Mouse (Mus musculus) hindbrain, embryonic 13.5 days (tissue): Measurements from ENCODE around the gene Prop1. TPM values are rescaled to one million over a fixed set of nuclear protein-coding genes. Genes with fewer than 3 reads are reported as not detected.

Experiments
- ATAC-seq: fragments of 200-750 bp; cut with Nextera tagmentation; 2 replicates; pipeline ENCODE4 v1.8.0; 2017; ENCODE audit warnings: moderate TSS enrichment; ENCODE audit not compliant: low FRiP score
- H3K27ac ChIP-seq: fragments of 300-500 bp; sonication (generic); 2 replicates; pipeline ENCODE4 v1.5.1; 2015; ENCODE audit warnings: inconsistent platforms, mild to moderate bottlenecking, moderate library complexity
- H3K27me3 ChIP-seq: fragments of 300-500 bp; sonication (generic); 2 replicates; pipeline ENCODE4 v1.6.1; 2015; ENCODE audit warnings: mild to moderate bottlenecking, inconsistent platforms
- H3K36me3 ChIP-seq: fragments of 300-500 bp; sonication (generic); 2 replicates; pipeline ENCODE4 v1.6.1; 2015; ENCODE audit warnings: mild to moderate bottlenecking, inconsistent platforms
- H3K4me1 ChIP-seq: fragments of 300-500 bp; sonication (generic); replicated peaks from 2 replicates; pipeline ENCODE4 v1.6.1; 2015; ENCODE audit warnings: inconsistent platforms
- H3K4me2 ChIP-seq: fragments of 300-500 bp; sonication (generic); 2 replicates; pipeline ENCODE4 v1.6.1; 2015; ENCODE audit warnings: inconsistent platforms, mild to moderate bottlenecking, moderate library complexity
- H3K4me3 ChIP-seq: fragments of 300-500 bp; sonication (generic); 2 replicates; pipeline ENCODE4 v1.5.1; 2015; ENCODE audit warnings: mild to moderate bottlenecking, inconsistent platforms
- H3K9ac ChIP-seq: fragments of 300-500 bp; sonication (generic); 2 replicates; pipeline ENCODE4 v1.6.1; 2015; ENCODE audit warnings: mild to moderate bottlenecking, inconsistent platforms
- H3K9me3 ChIP-seq: fragments of 300-500 bp; sonication (generic); 2 replicates; pipeline ENCODE4 v1.6.1; 2016; ENCODE audit warnings: inconsistent platforms
- WGBS: fragments of 180-500 bp; shearing (Covaris S2); methylation state at CpG from one replicate; pipeline ENCODE4 v1.1.7; 2015; 5-methylcytosine and 5-hydroxymethylcytosine counted together
- polyA plus RNA-seq: library from polyadenylated mRNA; unstranded; fragments of >200 nt; fragmentation: Nextera tagmentation; extraction: Ambion mirVana; gene quantifications from 2 replicates; pipeline ENCODE4 v1.2.1, GENCODE M21; 2015

The Prop1 gene
- polyA plus RNA-seq, 1 experiment from 2014 or later: not detected

DNA sequence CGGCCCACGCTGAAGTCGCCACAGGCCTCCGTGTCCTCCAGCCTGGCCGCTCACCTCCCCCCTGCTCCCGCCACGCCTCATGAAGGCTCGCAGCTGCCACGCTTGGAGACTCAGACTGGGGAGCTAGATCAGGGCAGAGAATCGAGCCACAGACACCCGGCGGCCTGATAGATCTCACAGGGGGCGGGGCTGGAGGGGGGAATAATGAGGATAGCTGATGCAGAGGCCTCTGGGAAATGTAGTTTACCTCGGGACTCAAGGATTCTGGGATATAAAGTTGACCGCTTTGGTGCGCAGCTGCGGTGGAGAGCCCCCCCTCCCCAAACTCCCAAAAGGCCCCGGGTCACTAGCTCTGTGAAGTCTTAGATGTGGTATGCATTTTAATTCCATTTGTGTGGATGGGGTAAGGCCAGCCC is 22.1 kb downstream of the Prop1 start, which contains the start of gene Zfp354b:
Zfp354b (minus strand) TSS at position 183 of the 416 bp plus-strand sequence.
- under 1% methylated on average over 18 of the region's 18 CpGs for WGBS
- H3K27me3 ChIP-seq: peaks cover 4% of the 10 kb centered on the region; the same call in 1 of the 2 replicates
- H3K27ac ChIP-seq: peak within 1 kb of the TSS; percentile 87
- peak within 1 kb of the TSS; percentile 89 for H3K4me2 ChIP-seq
- H3K36me3 ChIP-seq: no peaks in the 10 kb centered on the region
- no peaks in the 10 kb centered on the region for H3K9me3 ChIP-seq
- ATAC-seq: peak; percentile 96
- H3K4me1 ChIP-seq: peaks cover 15% of the 10 kb centered on the region
- peak within 1 kb of the TSS; percentile 80 for H3K9ac ChIP-seq
- peak within 1 kb of the TSS; percentile 65 for H3K4me3 ChIP-seq

DNA sequence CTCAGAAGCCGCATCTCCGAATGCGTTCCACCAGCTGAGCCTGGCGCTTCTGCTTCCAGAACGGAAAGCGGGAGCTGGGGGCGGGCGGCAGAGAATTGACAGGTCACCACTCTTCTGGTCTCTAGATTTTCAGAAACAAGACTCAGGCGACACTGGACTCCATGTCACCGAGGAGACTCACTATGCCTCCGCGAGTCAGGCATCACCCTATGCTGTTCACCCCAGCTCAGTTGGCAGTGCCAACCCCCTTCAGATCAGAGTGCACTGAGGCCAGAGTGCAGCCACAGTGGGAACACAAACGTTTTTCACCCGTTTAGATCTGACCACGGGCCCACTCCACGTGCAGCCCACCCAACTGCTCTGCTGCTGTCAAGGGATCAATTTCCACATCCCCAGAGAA is 22.5 kb downstream of the Prop1 start:
- H3K4me1 ChIP-seq: peaks cover 15% of the 10 kb centered on the region
- peak overlapping the region; percentile 65 for H3K4me3 ChIP-seq
- H3K27ac ChIP-seq: peak overlapping the region; percentile 87
- H3K9ac ChIP-seq: peak overlapping the region; percentile 80
- H3K36me3 ChIP-seq: no peaks in the 10 kb centered on the region
- H3K4me2 ChIP-seq: peak overlapping the region; percentile 89
- no peaks in the 10 kb centered on the region for H3K9me3 ChIP-seq
- H3K27me3 ChIP-seq: peaks cover 4% of the 10 kb centered on the region; the same call in 1 of the 2 replicates
- WGBS: 2% methylated on average over 16 of the region's 16 CpGs
- ATAC-seq: peak; percentile 80

DNA sequence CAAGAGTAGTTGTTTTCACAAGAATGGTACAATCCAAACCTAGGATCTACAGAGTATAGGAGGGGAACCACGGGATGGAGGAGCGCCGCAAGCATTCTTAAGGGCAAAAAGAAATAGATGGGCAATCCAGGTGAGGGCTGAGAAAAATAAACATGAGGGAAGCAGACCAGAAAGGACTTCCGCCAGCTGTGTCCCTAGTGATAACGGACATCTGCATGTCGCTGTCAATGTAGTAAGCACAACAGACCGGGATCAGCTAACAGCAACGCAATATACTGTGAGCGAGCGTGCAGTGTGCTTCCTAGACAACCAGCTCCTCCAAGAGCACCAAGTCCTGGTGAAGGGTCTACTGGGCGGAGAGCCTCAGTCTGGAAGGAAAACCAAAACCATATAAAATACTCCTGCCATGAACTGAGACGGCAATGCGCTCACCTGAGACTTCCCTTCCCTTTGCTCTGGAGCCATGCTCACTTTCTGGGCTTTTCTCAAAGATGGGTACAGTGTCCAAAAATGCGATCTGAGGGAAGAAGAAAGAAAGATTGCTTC is 23.0 kb downstream of the Prop1 start:
- 27% methylated on average over 14 of the region's 14 CpGs for WGBS
- H3K9ac ChIP-seq: peak overlapping the region; percentile 80
- H3K27ac ChIP-seq: peak overlapping the region; percentile 87
- H3K36me3 ChIP-seq: peaks cover 4% of the 10 kb centered on the region
- H3K4me2 ChIP-seq: peak overlapping the region; percentile 89
- peak overlapping the region; percentile 65 for H3K4me3 ChIP-seq
- ATAC-seq: no peak
- H3K27me3 ChIP-seq: peaks cover 4% of the 10 kb centered on the region; the same call in 1 of the 2 replicates
- no peaks in the 10 kb centered on the region for H3K9me3 ChIP-seq
- H3K4me1 ChIP-seq: peaks cover 15% of the 10 kb centered on the region

DNA sequence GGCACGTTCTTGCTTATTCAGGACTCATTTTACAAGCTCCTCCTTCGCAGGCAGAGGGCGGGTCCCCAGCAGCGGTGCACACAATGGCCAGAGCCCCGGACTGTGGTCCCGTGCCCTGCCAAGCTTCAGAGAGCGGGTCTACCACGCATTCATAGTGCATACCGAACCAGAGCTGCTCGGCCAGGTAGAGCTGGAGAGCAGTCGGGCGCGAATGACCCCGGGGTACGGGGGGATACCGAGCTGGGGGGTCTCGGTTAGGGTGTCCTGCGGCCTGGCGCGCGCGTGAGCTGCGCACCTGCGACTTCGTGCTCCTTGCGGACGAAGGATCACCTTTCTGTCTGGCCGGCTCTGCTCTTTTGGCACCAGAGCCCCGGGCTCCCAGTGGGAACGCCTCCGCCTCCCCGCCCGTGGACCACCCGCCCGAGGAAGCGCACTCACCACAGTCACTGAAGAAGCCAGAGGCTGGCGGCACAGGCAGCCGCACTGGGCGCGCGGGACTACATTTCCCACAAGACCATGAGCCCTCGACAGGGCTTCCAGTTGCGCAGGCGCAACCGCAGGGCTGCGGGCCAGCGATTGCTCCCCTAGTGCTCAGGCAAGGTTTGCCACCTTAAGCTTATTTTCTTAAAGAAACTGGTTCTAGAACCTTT is 37.8 kb downstream of the Prop1 start, which contains the start of gene Zfp2:
Zfp2 (minus strand) TSS at position 495 of the 650 bp plus-strand sequence.
- ATAC-seq: peak; percentile 99
- Histone ChIP-seq H3K36me3 (peaks cover 41% of the 10 kb centered on the region), H3K9me3 (peaks cover 36% of the 10 kb centered on the region), H3K4me2 (peak within 1 kb of the TSS; percentile 46), H3K9ac (peak within 1 kb of the TSS; percentile 97), H3K4me1 (peaks cover 7% of the 10 kb centered on the region), H3K27me3 (no peaks in the 10 kb centered on the region), H3K27ac (peak within 1 kb of the TSS; percentile 95), H3K4me3 (peak within 1 kb of the TSS; percentile 77)
- under 1% methylated on average over 47 of the region's 47 CpGs for WGBS

DNA sequence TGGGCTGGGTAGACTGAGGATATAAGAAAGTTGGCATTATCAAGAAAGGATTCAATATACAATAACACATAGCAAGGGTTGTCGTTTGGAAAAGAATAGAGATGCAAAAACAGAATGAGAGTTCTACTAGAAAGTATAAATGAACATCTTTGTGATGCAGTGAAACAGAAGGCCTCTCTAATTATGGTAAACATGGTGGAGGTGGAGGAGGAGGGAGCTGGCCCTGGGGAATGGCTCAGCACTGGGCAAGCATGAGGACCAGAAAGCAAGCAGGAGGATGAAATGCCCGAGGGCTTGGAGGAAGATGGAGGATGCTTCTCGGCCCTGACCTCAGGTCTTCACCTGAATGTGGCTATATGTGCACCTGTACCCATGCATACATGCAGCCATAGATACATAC is 39.1 kb downstream of the Prop1 start:
- H3K27ac ChIP-seq: no peak overlapping the region
- WGBS: 92% methylated on average over 3 of the region's 3 CpGs

DNA sequence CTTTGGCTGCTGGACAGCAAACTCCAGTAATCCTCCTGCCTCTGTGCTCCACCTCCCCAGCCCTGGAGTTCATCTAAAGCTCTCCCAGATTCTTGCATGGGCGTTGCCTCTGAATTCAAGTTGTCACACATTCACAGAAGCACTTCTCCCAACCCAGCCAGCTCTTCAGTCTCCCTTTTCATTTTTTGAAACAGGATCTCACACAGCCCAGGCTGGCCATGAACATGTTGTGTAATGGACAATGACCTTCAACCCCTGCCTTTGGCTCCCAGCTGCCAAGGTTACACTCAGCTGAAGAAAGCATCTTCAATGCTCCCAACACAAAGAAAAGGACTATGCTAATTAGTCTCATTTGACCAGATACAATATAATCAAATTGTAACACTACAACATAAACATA is 40.3 kb downstream of the Prop1 start:
- peaks cover 56% of the 10 kb centered on the region for H3K9me3 ChIP-seq
- 92% methylated on average over 1 of the region's 1 CpGs for WGBS

More for the DNA sequence above, 39.1 kb downstream of the Prop1 start:
- ATAC-seq: no peak
- H3K27me3 ChIP-seq: no peaks in the 10 kb centered on the region
- peak overlapping the region; percentile 46; the same call in 1 of the 2 replicates for H3K4me2 ChIP-seq
- H3K9me3 ChIP-seq: peaks cover 47% of the 10 kb centered on the region
- H3K9ac ChIP-seq: no peak overlapping the region
- H3K4me1 ChIP-seq: peaks cover 7% of the 10 kb centered on the region
- peak overlapping the region; percentile 77; the same call in 1 of the 2 replicates for H3K4me3 ChIP-seq
- H3K36me3 ChIP-seq: peaks cover 50% of the 10 kb centered on the region

DNA sequence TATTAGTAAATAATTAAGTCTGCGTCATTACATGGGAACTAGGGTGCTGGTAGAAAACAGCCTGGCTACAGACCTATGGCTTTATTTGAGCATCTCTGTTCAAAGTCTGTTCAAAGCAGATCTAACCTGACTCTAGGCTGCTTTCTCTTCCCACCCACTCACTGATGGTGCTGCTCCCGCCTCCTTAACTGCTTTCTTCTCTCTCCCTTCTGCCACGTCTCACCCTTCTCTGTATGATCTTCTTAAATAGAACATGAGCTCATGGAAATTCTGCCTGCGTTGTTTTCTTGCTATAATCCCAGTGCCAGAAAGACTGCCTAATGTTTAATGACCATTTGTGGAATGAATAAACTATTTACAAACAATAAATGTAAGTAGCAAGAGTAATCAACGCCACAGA is 45.4 kb downstream of the Prop1 start:
- H3K36me3 ChIP-seq: peaks cover 99% of the 10 kb centered on the region
- ATAC-seq: no peak
- peaks cover 87% of the 10 kb centered on the region for H3K9me3 ChIP-seq
- H3K9ac ChIP-seq: no peak overlapping the region
- no peak overlapping the region for H3K4me3 ChIP-seq
- H3K27ac ChIP-seq: no peak overlapping the region
- 93% methylated on average over 5 of the region's 5 CpGs for WGBS
- no peak overlapping the region for H3K4me2 ChIP-seq
- H3K4me1 ChIP-seq: no peaks in the 10 kb centered on the region
- no peaks in the 10 kb centered on the region for H3K27me3 ChIP-seq

More for the DNA sequence above, 40.3 kb downstream of the Prop1 start:
- Histone ChIP-seq H3K4me3 (no peak overlapping the region), H3K27me3 (no peaks in the 10 kb centered on the region), H3K9ac (no peak overlapping the region), H3K36me3 (peaks cover 62% of the 10 kb centered on the region), H3K4me1 (peaks cover 7% of the 10 kb centered on the region), H3K27ac (no peak overlapping the region), H3K4me2 (no peak overlapping the region)
- ATAC-seq: no peak

Other genes starting within 250 kb of the Prop1 start
- gene Zfp354c, start 126.0 kb downstream of the Prop1 start, polyA plus RNA-seq: 53.1 and 55.6 TPM in 2 replicates
- 0.86 and 1.5 TPM in 2 replicates for gene Zfp879, start 112.2 kb downstream of the Prop1 start, polyA plus RNA-seq
- gene Grm6, start 103.1 kb downstream of the Prop1 start, polyA plus RNA-seq: not detected in 2 replicates
- 13.2 and 13.3 TPM in 2 replicates for gene Zfp454, start 66.1 kb downstream of the Prop1 start, polyA plus RNA-seq
- 44.6 and 46.2 TPM in 2 replicates for gene Zfp2, start 37.6 kb downstream of the Prop1 start, polyA plus RNA-seq
- 3.4 and 4.3 TPM in 2 replicates for gene Zfp354b, start 22.1 kb downstream of the Prop1 start, polyA plus RNA-seq
- not detected in 2 replicates for gene 4933414I15Rik, start 10.0 kb downstream of the Prop1 start, polyA plus RNA-seq
- gene Olfr1378, start 12.8 kb upstream of the Prop1 start, polyA plus RNA-seq: not detected in 2 replicates
- gene Olfr1377, start 28.2 kb upstream of the Prop1 start, polyA plus RNA-seq: not detected in 2 replicates
- not detected in 2 replicates for gene Olfr51, start 49.8 kb upstream of the Prop1 start, polyA plus RNA-seq
- gene Olfr54, start 60.5 kb upstream of the Prop1 start, polyA plus RNA-seq: not detected in 2 replicates
- gene Olfr1375, start 94.3 kb upstream of the Prop1 start, polyA plus RNA-seq: not detected in 2 replicates
- gene Zfp354a, start 105.5 kb upstream of the Prop1 start, polyA plus RNA-seq: 11.2 and 13.0 TPM in 2 replicates